Mouse (Mus musculus) lung, postnatal 36 days (tissue): Measurements from ENCODE around the gene Eomes.

Experiments used
- DNase-seq: peaks from one replicate; pipeline ENCODE4 v3.0.0; 2022; ENCODE audit warnings: mixed read lengths

Gene Eomes

DNA sequence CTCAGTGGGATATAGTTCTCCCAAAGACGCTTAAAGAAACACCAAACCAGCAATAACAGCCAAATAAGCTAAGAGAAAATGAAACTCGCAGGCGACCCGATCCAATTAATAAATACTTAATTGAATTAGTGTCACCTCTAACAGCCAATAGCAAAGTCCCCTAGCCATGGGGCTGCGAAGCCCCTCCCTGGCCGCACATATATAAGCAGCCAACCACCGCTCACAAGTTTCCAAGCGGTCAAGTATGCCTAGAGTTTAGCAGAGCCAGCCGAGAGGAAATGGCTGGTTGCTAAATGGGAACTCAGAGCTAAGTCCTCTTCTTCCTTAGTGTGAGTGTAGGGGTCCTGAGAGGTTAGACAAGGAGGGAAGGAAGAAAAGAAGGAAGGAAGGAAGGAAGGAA, at the start of gene Eomes:
TSS of gene Eomes (plus strand) at position 252 of the 400 bp plus-strand sequence.
- no peak for DNase-seq

GRCm38 (mm10) chr9:118444809-118445208, 33.2 kb upstream of the Eomes start:
- DNase-seq, result no peak

- DNase-seq, result no peak
These were observed 28.7 kb upstream of the Eomes start for GRCm38 (mm10) chr9:118449336-118449735.

DNA sequence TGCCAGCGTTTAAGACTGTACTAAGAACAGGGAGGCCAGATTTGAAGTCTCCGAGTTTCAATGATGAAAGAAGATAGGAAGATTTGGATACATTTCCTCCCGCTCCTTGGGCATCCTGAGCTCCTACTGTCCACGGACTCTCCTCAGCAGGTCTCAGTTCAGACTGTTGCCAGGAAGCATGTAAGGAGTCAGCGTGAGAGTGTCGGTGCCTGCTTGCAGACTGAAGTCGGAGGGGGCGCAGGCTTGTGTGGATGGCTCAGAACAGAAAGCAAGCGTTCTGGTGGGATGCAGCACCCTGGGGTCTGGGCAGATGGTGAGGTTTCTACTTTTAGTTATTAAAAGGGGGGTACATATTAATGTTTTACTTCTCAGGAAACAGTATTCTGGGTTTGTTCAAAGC, 24.6 kb upstream of the Eomes start:
- no peak for DNase-seq

- no peak for DNase-seq
These were observed 22.7 kb upstream of the Eomes start for GRCm38 (mm10) chr9:118455188-118455845.

GRCm38 (mm10) chr9:118456405-118456804, 21.6 kb upstream of the Eomes start:
- DNase-seq, result no peak

GRCm38 (mm10) chr9:118458039-118458438, 20.0 kb upstream of the Eomes start:
- no peak for DNase-seq

GRCm38 (mm10) chr9:118464031-118464430, 14.0 kb upstream of the Eomes start:
- no peak for DNase-seq

GRCm38 (mm10) chr9:118468301-118468700, 9.7 kb upstream of the Eomes start:
- DNase-seq, result no peak

- no peak for DNase-seq
These were observed 8.7 kb upstream of the Eomes start for GRCm38 (mm10) chr9:118469272-118469671.

GRCm38 (mm10) chr9:118471296-118471695, 6.7 kb upstream of the Eomes start:
- DNase-seq, result no peak

DNA sequence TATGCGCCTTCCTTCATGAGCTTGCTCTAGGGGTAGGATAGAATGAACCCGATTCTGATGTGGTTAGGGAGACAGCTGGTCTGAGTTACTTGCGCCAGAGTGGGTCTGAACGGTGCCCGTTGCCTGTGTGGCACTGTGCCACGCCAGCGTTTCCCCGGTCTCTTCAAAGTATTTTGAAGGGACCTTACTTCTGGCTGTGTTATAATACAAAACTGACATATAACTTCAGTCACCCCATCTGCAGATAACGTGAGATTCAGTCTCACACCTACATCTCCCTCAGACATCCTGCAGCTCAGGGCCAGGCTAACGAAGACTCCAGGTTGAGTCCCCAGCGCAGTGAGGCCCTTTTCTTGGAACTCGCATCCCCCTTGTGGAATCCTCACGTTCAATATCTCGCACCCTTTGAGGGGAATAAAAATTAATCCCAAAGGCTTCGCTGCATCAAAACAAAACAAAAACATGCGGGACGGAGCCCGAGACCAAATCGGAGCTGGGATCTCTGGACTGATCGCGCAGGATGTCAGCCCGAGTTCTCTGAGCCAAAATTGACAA, 1.7 kb upstream of the Eomes start:
- DNase-seq, result no peak

- DNase-seq, result no peak
These were observed 1.2 kb upstream of the Eomes start for GRCm38 (mm10) chr9:118476766-118477271.

- DNase-seq, result no peak
These were observed 606 bp upstream of the Eomes start for GRCm38 (mm10) chr9:118477281-118477931.

DNA sequence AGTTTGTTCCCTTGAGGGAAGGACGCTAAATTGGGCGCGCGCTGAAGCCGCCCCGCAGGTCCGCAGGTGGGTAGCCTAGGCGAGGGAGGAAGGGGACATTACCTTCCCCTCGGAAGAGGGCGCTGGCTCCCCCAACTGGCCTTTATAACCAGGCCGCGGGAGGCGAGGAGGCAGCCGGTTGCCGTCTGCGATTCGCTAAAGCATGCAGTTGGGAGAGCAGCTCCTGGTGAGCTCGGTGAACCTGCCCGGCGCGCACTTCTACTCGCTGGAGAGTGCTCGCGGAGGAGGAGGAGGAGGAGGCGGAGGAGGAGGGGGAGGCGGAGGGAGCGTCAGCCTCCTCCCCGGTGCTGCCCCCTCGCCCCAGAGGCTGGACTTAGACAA, 436 bp downstream of the Eomes start:
- DNase-seq, result peak; percentile 5

GRCm38 (mm10) chr9:118478839-118479507, 961 bp downstream of the Eomes start:
- no peak for DNase-seq

GRCm38 (mm10) chr9:118479508-118480291, 1.7 kb downstream of the Eomes start:
- no peak for DNase-seq

DNA sequence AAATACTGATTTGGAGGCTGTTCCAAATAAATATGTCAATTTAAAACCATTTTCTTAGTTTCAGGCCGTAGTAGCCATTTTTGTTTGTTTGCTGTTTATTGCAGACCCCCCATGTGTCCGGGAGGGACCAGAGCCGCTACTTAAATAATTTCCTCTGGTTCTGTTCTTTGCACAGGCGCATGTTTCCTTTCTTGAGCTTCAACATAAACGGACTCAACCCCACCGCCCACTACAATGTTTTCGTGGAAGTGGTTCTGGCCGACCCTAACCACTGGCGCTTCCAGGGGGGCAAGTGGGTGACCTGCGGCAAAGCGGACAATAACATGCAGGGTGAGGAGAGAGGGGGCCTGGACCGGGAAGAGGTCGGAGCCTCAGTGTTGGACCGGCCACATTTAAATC, 2.3 kb downstream of the Eomes start:
- DNase-seq, result no peak

- DNase-seq, result no peak
These were observed 4.2 kb downstream of the Eomes start for GRCm38 (mm10) chr9:118482210-118482609.

DNA sequence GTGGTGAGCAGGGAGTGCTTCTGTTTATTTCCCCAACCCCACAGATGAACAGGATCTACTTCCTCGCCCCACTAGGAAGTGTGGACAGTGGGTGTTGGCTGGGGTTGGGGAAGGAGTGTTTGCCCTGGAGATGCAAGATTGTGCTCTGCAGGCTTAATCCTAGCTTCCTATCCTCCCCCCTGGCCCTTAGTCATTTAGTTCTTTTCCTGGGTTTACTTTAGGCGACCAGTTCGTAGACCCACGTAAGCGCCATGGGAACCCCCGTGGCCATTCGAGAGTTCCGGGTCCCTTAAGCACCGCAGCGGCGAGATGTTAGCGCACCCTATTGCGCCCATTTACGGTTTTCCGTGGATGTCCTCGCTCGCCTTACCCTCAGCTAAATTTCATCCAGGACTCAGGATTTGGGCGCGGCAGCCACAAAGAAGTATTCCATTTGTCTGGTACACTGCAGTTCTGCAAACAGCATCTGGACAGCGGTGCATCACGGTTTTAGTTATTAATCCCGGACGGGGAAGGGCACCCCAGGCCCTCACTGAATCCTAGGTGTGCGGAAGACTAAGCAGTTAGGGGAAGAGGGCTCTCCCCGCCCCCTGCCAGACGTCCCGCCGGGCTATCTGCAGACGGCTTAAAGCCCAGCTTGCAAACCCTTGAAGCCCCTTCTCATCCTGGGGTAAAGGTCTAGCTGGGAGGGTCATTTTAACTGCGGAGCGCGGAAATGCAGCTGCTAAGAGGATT, 8.5 kb downstream of the Eomes start:
- DNase-seq, result no peak

GRCm38 (mm10) chr9:118487096-118487395, 9.0 kb downstream of the Eomes start:
- no peak for DNase-seq

GRCm38 (mm10) chr9:118487636-118488035, 9.6 kb downstream of the Eomes start:
- no peak for DNase-seq
